Mouse (Mus musculus): ENCODE data around the gene Afmid. TPM values are rescaled to one million over a fixed set of nuclear protein-coding genes. Genes with fewer than 3 reads are reported as not detected.
A peak's percentile ranks its signal among the peaks of the same experiment; 100 is the strongest.
"Not testable (repeated sequence)": the region's sequence is repeated elsewhere in the genome, so short reads cannot be mapped to it uniquely, and the experiment has no call there.

Gene Afmid
- polyA plus RNA-seq, 1 experiment from 2014 or later = 15.1 TPM

- Histone ChIP-seq H3K36me3 (peaks cover 58% of the 10 kb centered on the region), H3K4me1 (replicated peaks) (peaks cover 57% of the 10 kb centered on the region)
Measured at GRCm38 (mm10) chr11:117813867-117814266, 11.9 kb upstream of the Afmid start.

GRCm38 (mm10) chr11:117814704-117815366, 10.9 kb upstream of the Afmid start:
- ATAC-seq (replicated peaks; ENCODE audit: insufficient number of reproducible peaks, insufficient read depth, low FRiP score, low read depth) = no peak
- Histone ChIP-seq H3K36me3 (peaks cover 58% of the 10 kb centered on the region), H3K9me3 (replicated peaks) (no peaks in the 10 kb centered on the region), H3K4me2 (no peak overlapping the region), H3K9ac (0 out of 2 replicates have a peak overlapping the region, but pooled peaks have one; percentile 0), H3K27me3 (no peaks in the 10 kb centered on the region), H3K27ac (peak overlapping the region; percentile 42), H3K4me3 (no peak overlapping the region), H3K4me1 (replicated peaks) (peaks cover 60% of the 10 kb centered on the region)
- 74% methylated on average over 6 of the region's 6 CpGs for WGBS

More at GRCm38 (mm10) chr11:117813867-117814266, 11.9 kb upstream of the Afmid start:
- 58% methylated on average over 5 of the region's 5 CpGs for WGBS
- no peaks in the 10 kb centered on the region for H3K27me3 ChIP-seq
- no peak for ATAC-seq (replicated peaks; ENCODE audit: insufficient number of reproducible peaks, insufficient read depth, low FRiP score, low read depth)
- no peak overlapping the region for H3K9ac ChIP-seq
- no peak overlapping the region for H3K4me3 ChIP-seq
- H3K27ac ChIP-seq = peak overlapping the region; percentile 42; the same call in 1 of the 2 replicates
- H3K9me3 ChIP-seq (replicated peaks) = no peaks in the 10 kb centered on the region
- no peak overlapping the region for H3K4me2 ChIP-seq

- 76% methylated on average over 9 of the region's 9 CpGs for WGBS
- not testable (repeated sequence) for H3K9me3 ChIP-seq (replicated peaks); H3K4me3 ChIP-seq; H3K9ac ChIP-seq; H3K27me3 ChIP-seq; H3K27ac ChIP-seq; ATAC-seq (replicated peaks; ENCODE audit: insufficient number of reproducible peaks, insufficient read depth, low FRiP score, low read depth); H3K4me2 ChIP-seq
- peaks cover 66% of the 10 kb centered on the region for H3K36me3 ChIP-seq
- peaks cover 58% of the 10 kb centered on the region for H3K4me1 ChIP-seq (replicated peaks)
Measured at GRCm38 (mm10) chr11:117815850-117816249, 9.9 kb upstream of the Afmid start.

- Histone ChIP-seq H3K27me3 (no peaks in the 10 kb centered on the region), H3K4me1 (replicated peaks) (peaks cover 51% of the 10 kb centered on the region), H3K4me2 (no peak overlapping the region), H3K36me3 (peaks cover 72% of the 10 kb centered on the region), H3K4me3 (no peak overlapping the region), H3K27ac (no peak overlapping the region), H3K9me3 (replicated peaks) (no peaks in the 10 kb centered on the region), H3K9ac (no peak overlapping the region)
- no peak for ATAC-seq (replicated peaks; ENCODE audit: insufficient number of reproducible peaks, insufficient read depth, low FRiP score, low read depth)
- WGBS = 83% methylated on average over 13 of the region's 13 CpGs
Measured at GRCm38 (mm10) chr11:117816389-117816996, 9.2 kb upstream of the Afmid start.

- Histone ChIP-seq H3K4me2 (peak overlapping the region; percentile 17; the same call in 1 of the 2 replicates), H3K4me1 (replicated peaks) (peaks cover 70% of the 10 kb centered on the region), H3K9me3 (replicated peaks) (no peaks in the 10 kb centered on the region), H3K4me3 (no peak overlapping the region), H3K36me3 (peaks cover 63% of the 10 kb centered on the region), H3K9ac (no peak overlapping the region), H3K27me3 (no peaks in the 10 kb centered on the region), H3K27ac (peak overlapping the region; percentile 89)
- ATAC-seq (replicated peaks; ENCODE audit: insufficient number of reproducible peaks, insufficient read depth, low FRiP score, low read depth) = peak; percentile 77
- WGBS = 49% methylated on average over 8 of the region's 8 CpGs
Measured at GRCm38 (mm10) chr11:117819095-117819494, 6.6 kb upstream of the Afmid start.

GRCm38 (mm10) chr11:117820173-117820572, 5.6 kb upstream of the Afmid start:
- H3K27ac ChIP-seq = peak overlapping the region; percentile 89
- no peaks in the 10 kb centered on the region for H3K9me3 ChIP-seq (replicated peaks)
- no peaks in the 10 kb centered on the region for H3K27me3 ChIP-seq
- no peak for ATAC-seq (replicated peaks; ENCODE audit: insufficient number of reproducible peaks, insufficient read depth, low FRiP score, low read depth)
- H3K9ac ChIP-seq = no peak overlapping the region
- WGBS = 87% methylated on average over 7 of the region's 7 CpGs
- H3K4me2 ChIP-seq = no peak overlapping the region
- H3K4me3 ChIP-seq = no peak overlapping the region
- peaks cover 68% of the 10 kb centered on the region for H3K4me1 ChIP-seq (replicated peaks)
- peaks cover 54% of the 10 kb centered on the region for H3K36me3 ChIP-seq

- Histone ChIP-seq H3K4me2 (no peak overlapping the region), H3K4me3 (no peak overlapping the region), H3K27ac (no peak overlapping the region), H3K9ac (no peak overlapping the region), H3K27me3 (no peaks in the 10 kb centered on the region), H3K9me3 (replicated peaks) (no peaks in the 10 kb centered on the region), H3K4me1 (replicated peaks) (peaks cover 75% of the 10 kb centered on the region), H3K36me3 (peaks cover 42% of the 10 kb centered on the region)
- no peak for ATAC-seq (replicated peaks; ENCODE audit: insufficient number of reproducible peaks, insufficient read depth, low FRiP score, low read depth)
- WGBS = 86% methylated on average over 9 of the region's 9 CpGs
Measured at GRCm38 (mm10) chr11:117821868-117822267, 3.9 kb upstream of the Afmid start.

GRCm38 (mm10) chr11:117822728-117823241, 2.9 kb upstream of the Afmid start:
- no peaks in the 10 kb centered on the region for H3K9me3 ChIP-seq (replicated peaks)
- H3K27ac ChIP-seq = peak overlapping the region; percentile 95
- ATAC-seq (replicated peaks; ENCODE audit: insufficient number of reproducible peaks, insufficient read depth, low FRiP score, low read depth) = no peak
- peak overlapping the region; percentile 33 for H3K4me2 ChIP-seq
- no peaks in the 10 kb centered on the region for H3K27me3 ChIP-seq
- peaks cover 33% of the 10 kb centered on the region for H3K36me3 ChIP-seq
- no peak overlapping the region for H3K9ac ChIP-seq
- peaks cover 84% of the 10 kb centered on the region for H3K4me1 ChIP-seq (replicated peaks)
- 29% methylated on average over 7 of the region's 7 CpGs for WGBS
- H3K4me3 ChIP-seq = no peak overlapping the region

- H3K4me1 ChIP-seq (replicated peaks) = peaks cover 84% of the 10 kb centered on the region
- H3K4me2 ChIP-seq = peak overlapping the region; percentile 92
- no peaks in the 10 kb centered on the region for H3K9me3 ChIP-seq (replicated peaks)
- H3K36me3 ChIP-seq = peaks cover 26% of the 10 kb centered on the region
- H3K9ac ChIP-seq = no peak overlapping the region
- ATAC-seq (replicated peaks; ENCODE audit: insufficient number of reproducible peaks, insufficient read depth, low FRiP score, low read depth) = no peak
- H3K27me3 ChIP-seq = no peaks in the 10 kb centered on the region
- WGBS = 85% methylated on average over 6 of the region's 6 CpGs
- H3K4me3 ChIP-seq = no peak overlapping the region; the same call in 1 of the 2 replicates
- H3K27ac ChIP-seq = peak overlapping the region; percentile 95
Measured at GRCm38 (mm10) chr11:117823411-117823810, 2.3 kb upstream of the Afmid start.

- 8% methylated on average over 23 of the region's 23 CpGs for WGBS
- no peaks in the 10 kb centered on the region for H3K27me3 ChIP-seq
- peak overlapping the region; percentile 95 for H3K27ac ChIP-seq
- peaks cover 87% of the 10 kb centered on the region for H3K4me1 ChIP-seq (replicated peaks)
- H3K9me3 ChIP-seq (replicated peaks) = no peaks in the 10 kb centered on the region
- ATAC-seq (replicated peaks; ENCODE audit: insufficient number of reproducible peaks, insufficient read depth, low FRiP score, low read depth) = peak; percentile 67
- H3K9ac ChIP-seq = peak overlapping the region; percentile 73
- peak overlapping the region; percentile 65 for H3K4me3 ChIP-seq
- H3K36me3 ChIP-seq = peaks cover 26% of the 10 kb centered on the region
- peak overlapping the region; percentile 92 for H3K4me2 ChIP-seq
Measured at GRCm38 (mm10) chr11:117824060-117824969, 1.4 kb upstream of the Afmid start.

- Histone ChIP-seq H3K4me2 (peak overlapping the region; percentile 92), H3K27ac (peak overlapping the region; percentile 95), H3K36me3 (peaks cover 15% of the 10 kb centered on the region; the same call in 1 of the 2 replicates), H3K9me3 (replicated peaks) (no peaks in the 10 kb centered on the region), H3K27me3 (no peaks in the 10 kb centered on the region), H3K4me3 (peak overlapping the region; percentile 65), H3K4me1 (replicated peaks) (peaks cover 93% of the 10 kb centered on the region), H3K9ac (peak overlapping the region; percentile 73)
- whole genome bisulfite sequencing = 11% methylated on average over 5 of the region's 5 CpGs
- ATAC-seq (replicated peaks; ENCODE audit: insufficient number of reproducible peaks, insufficient read depth, low FRiP score, low read depth) = no peak
Measured at GRCm38 (mm10) chr11:117826164-117826563, 440 bp downstream of the Afmid start.

Data from heart, embryonic 15.5 days (tissue).